Comparison of ENCODE assay signal across 8 mouse cellular contexts in the genomic region with DNA sequence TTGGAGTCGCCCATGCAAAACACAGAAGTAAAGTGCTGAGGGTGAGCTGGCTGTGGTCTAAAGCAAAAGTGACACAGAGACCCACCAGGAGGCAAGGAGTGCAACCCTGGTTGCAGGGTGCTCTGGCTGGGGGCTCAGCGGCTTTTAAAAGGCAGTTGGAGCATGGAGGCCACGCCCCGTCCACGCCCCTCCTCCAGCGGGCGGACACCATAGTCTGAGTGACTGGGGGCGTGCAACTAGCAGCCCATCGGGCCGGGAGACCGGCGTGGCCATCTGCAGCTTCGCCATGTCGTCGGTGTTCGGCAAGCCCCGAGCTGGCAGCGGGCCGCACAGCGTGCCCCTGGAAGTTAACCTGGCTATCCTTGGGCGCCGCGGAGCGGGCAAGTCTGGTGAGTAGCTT. TPM values are rescaled to one million over a fixed set of nuclear protein-coding genes. Genes with fewer than 3 reads are reported as not detected.
DNase-seq lines count a peak whose midpoint lies in the region; ATAC-seq lines count a peak whose summit lies in the region.

Rasl12 (plus strand) TSS at position 228 of the 400 bp plus-strand sequence.

- H3K4me1 ChIP-seq in hindbrain, embryonic 16.5 days (ENCODE audit: control insufficient read depth, insufficient read depth, low read depth, low read length), result peaks cover 4% of the 10 kb centered on the region

- no peaks in the 10 kb centered on the region for H3K27me3 ChIP-seq in hindbrain, embryonic 16.5 days (replicated peaks; ENCODE audit: control insufficient read depth, insufficient read depth, low read length)

- peak within 1 kb of the TSS; percentile 67 for H3K9ac ChIP-seq in hindbrain, embryonic 16.5 days (ENCODE audit: low read depth, low read length)

- intact Hi-C loops in gastrocnemius, postnatal 14 days (cut with DNase I; ENCODE audit: low total_unique reads), result no loop called here
- intact Hi-C loops in left cerebral cortex, postnatal 25 days (cut with DNase I), result no loop called here

- peak within 1 kb of the TSS; percentile 47 for H3K4me3 ChIP-seq in hindbrain, embryonic 16.5 days (ENCODE audit: low read length)

- H3K9me3 ChIP-seq in hindbrain, embryonic 16.5 days (ENCODE audit: control insufficient read depth, low read length), result no peaks in the 10 kb centered on the region

- ATAC-seq in hindbrain, embryonic 16.5 days, result peak; percentile 78
- ATAC-seq in megakaryocyte progenitor cell, adult 5-6 weeks (replicated peaks; ENCODE audit: poor library complexity), result peak; percentile 94

- H3K36me3 ChIP-seq in hindbrain, embryonic 16.5 days (ENCODE audit: control insufficient read depth, insufficient read depth, low read length), result no peaks in the 10 kb centered on the region

- 2% methylated on average over 24 of the region's 24 CpGs for WGBS in hindbrain, embryonic 16.5 days

- peak; percentile 41 for DNase-seq in adrenal gland, adult 8-10 months
- peak; percentile 92 for DNase-seq in embryo, embryonic 10 days (ENCODE audit: low spot score)
- DNase-seq in gastrocnemius, postnatal 14 days, result peak; percentile 80
- DNase-seq in left cerebral cortex, postnatal 25 days (ENCODE audit: low spot score in 2 of 2), result peak; percentile 26 to 28
- peak; percentile 54 for DNase-seq in right cerebral cortex, postnatal 14 days
- DNase-seq in adipocyte (ENCODE audit: low spot score), result no peak

- H3K27ac ChIP-seq in hindbrain, embryonic 16.5 days (ENCODE audit: low read depth, low read length), result no peak within 1 kb of the TSS

- H3K4me2 ChIP-seq in hindbrain, embryonic 16.5 days (ENCODE audit: low read length), result peak within 1 kb of the TSS; percentile 84

RNA-seq across cellular contexts. Expression of gene Rasl12, which starts in this region (rescaled TPM):
- 10 to 100 TPM in 1 of 4 experiments, 1 to 10 TPM in 3; 5.9 to 20.4 (median 7.2) TPM for total RNA-seq in adrenal gland, adult 8-10 months (2022)
- 1 to 10 TPM; 6.7 to 7.7 TPM for total RNA-seq in gastrocnemius, postnatal 14 days (2021)
- polyA plus RNA-seq in hindbrain, embryonic 16.5 days (2015; fragmentation: Nextera tagmentation; extraction: Ambion mirVana), result 7.7 and 8.1 TPM in 2 replicates
- 1 to 10 TPM; 2.7 to 3.4 TPM for total RNA-seq in left cerebral cortex, postnatal 25 days (2021)
- total RNA-seq in megakaryocyte progenitor cell, adult 5-6 weeks (2015), result not detected in 2 replicates
- total RNA-seq in megakaryocyte progenitor cell, adult 5-6 weeks (2017), result not detected in 2 replicates

Comparison
In these comparisons a context has a peak if more than half of its experiments do, and no peak if none do; other contexts are left out.
1. Peak in ATAC-seq in megakaryocyte progenitor cell, adult 5-6 weeks; RNA of the gene not detected or under 1 TPM.